Mouse (Mus musculus) spleen, adult 2 months (tissue): ENCODE data around the gene Anapc13. TPM values are rescaled to one million over a fixed set of nuclear protein-coding genes. Genes with fewer than 3 reads are reported as not detected.

ENCODE experiments used
- DNase-seq, 2 experiments: peaks; one replicate each; pipeline versions ENCODE4 v3.0.0 to v3.0.0-alpha.2; 2012 to 2021; ENCODE audit warnings: low spot score in 2 of 2, low read depth in 1 of 2
- H3K27ac ChIP-seq: fragments of 200-500 bp; 2 replicates; pipeline ENCODE4 v1.5.1; 2012; ENCODE audit warnings: low read length, inconsistent platforms; ENCODE audit not compliant: insufficient read depth
- H3K27me3 ChIP-seq: fragments of 200-500 bp; 2 replicates; pipeline ENCODE4 v1.6.1; 2012; ENCODE audit warnings: mild to moderate bottlenecking, moderate library complexity, low read length, inconsistent platforms; ENCODE audit not compliant: control insufficient read depth, insufficient read depth
- H3K36me3 ChIP-seq: fragments of 200-500 bp; 2 replicates; pipeline ENCODE4 v1.6.1; 2012; ENCODE audit warnings: mild to moderate bottlenecking, low read length, inconsistent platforms; ENCODE audit not compliant: control insufficient read depth, insufficient read depth
- H3K4me1 ChIP-seq: fragments of 200-500 bp; 2 replicates; pipeline ENCODE4 v1.6.1; 2011; ENCODE audit warnings: inconsistent platforms; ENCODE audit not compliant: control insufficient read depth, insufficient read depth, insufficient read length
- H3K4me3 ChIP-seq: fragments of 200-500 bp; 2 replicates; pipeline ENCODE4 v1.5.1; 2011; ENCODE audit warnings: mild to moderate bottlenecking, inconsistent platforms; ENCODE audit not compliant: insufficient read depth, insufficient read length; ENCODE audit errors: extremely low read depth
- CTCF ChIP-seq: fragments of 200-500 bp; IDR thresholded peaks from 2 replicates; pipeline ENCODE4 v1.5.1; 2011; ENCODE audit warnings: mild to moderate bottlenecking, inconsistent platforms; ENCODE audit not compliant: insufficient read depth, insufficient read length, insufficient replicate concordance; ENCODE audit errors: extremely low read depth
- POLR2A ChIP-seq: fragments of 200-500 bp; IDR thresholded peaks from 2 replicates; pipeline ENCODE4 v1.6.1; 2011; ENCODE audit warnings: low read depth, low read length, inconsistent platforms
- WGBS: fragments of 180-500 bp; shearing (Covaris S2); methylation state at CpG from one replicate; pipeline ENCODE4 v1.1.7; 2018; 5-methylcytosine and 5-hydroxymethylcytosine counted together
- polyA plus RNA-seq: library from polyadenylated mRNA; depleted of rRNA; stranded (reverse); fragments of >200 nt; gene quantifications from 2 replicates; pipeline ENCODE4 v1.2.3, GENCODE M21; 2012

Anapc13 gene
- polyA plus RNA-seq, 1 experiment = 34.1 TPM

- Histone ChIP-seq H3K27me3 (no peaks in the 10 kb centered on the region), H3K4me3 (no peak overlapping the region), H3K4me1 (peaks cover 2% of the 10 kb centered on the region), H3K36me3 (no peaks in the 10 kb centered on the region; the same call in 1 of the 2 replicates), H3K27ac (no peak overlapping the region)
- 76% methylated on average over 5 of the region's 5 CpGs for WGBS
- TF ChIP-seq POLR2A (no peak), CTCF (no peak)
- no peak for DNase-seq
Observed at GRCm38 (mm10) chr9:102621385-102621784, 4.7 kb upstream of the Anapc13 start.

GRCm38 (mm10) chr9:102622192-102622857 lies 3.8 kb upstream of the Anapc13 start:
- peak overlapping the region; percentile 2; the same call in 1 of the 2 replicates for H3K27ac ChIP-seq
- no peak overlapping the region for H3K4me3 ChIP-seq
- no peaks in the 10 kb centered on the region; the same call in 1 of the 2 replicates for H3K36me3 ChIP-seq
- TF ChIP-seq POLR2A (no peak), CTCF (no peak)
- H3K4me1 ChIP-seq = peaks cover 8% of the 10 kb centered on the region
- 34% methylated on average over 5 of the region's 5 CpGs for WGBS
- DNase-seq = peak; percentile 41 to 46
- H3K27me3 ChIP-seq = no peaks in the 10 kb centered on the region

- Histone ChIP-seq H3K27me3 (no peaks in the 10 kb centered on the region), H3K4me1 (peaks cover 8% of the 10 kb centered on the region), H3K27ac (peak overlapping the region; percentile 2; the same call in 1 of the 2 replicates), H3K36me3 (no peaks in the 10 kb centered on the region; the same call in 1 of the 2 replicates), H3K4me3 (no peak overlapping the region)
- no peak for DNase-seq
- 82% methylated on average over 6 of the region's 6 CpGs for WGBS
- no peak for TF ChIP-seq CTCF
- no peak for TF ChIP-seq POLR2A
Observed at GRCm38 (mm10) chr9:102622876-102623275, 3.2 kb upstream of the Anapc13 start.

GRCm38 (mm10) chr9:102623581-102623980 lies 2.5 kb upstream of the Anapc13 start:
- H3K4me3 ChIP-seq = no peak overlapping the region
- peaks cover 8% of the 10 kb centered on the region for H3K4me1 ChIP-seq
- no peaks in the 10 kb centered on the region for H3K27me3 ChIP-seq
- WGBS = 95% methylated on average over 7 of the region's 7 CpGs
- TF ChIP-seq POLR2A (no peak), CTCF (no peak)
- H3K36me3 ChIP-seq = no peaks in the 10 kb centered on the region
- no peak overlapping the region for H3K27ac ChIP-seq
- DNase-seq = no peak

GRCm38 (mm10) chr9:102625401-102625982 lies 604 bp upstream of the Anapc13 start:
- H3K27ac ChIP-seq = peak overlapping the region; percentile 92
- H3K36me3 ChIP-seq = 0 out of 2 replicates have a peak, but pooled peaks cover 2% of the 10 kb centered on the region
- under 1% methylated on average over 27 of the region's 27 CpGs for WGBS
- DNase-seq = peak in 1 of 2 experiments; percentile 11
- H3K4me1 ChIP-seq = peaks cover 8% of the 10 kb centered on the region
- no peaks in the 10 kb centered on the region for H3K27me3 ChIP-seq
- TF ChIP-seq CTCF (no peak), POLR2A (no peak)
- H3K4me3 ChIP-seq = peak overlapping the region; percentile 62

GRCm38 (mm10) chr9:102626839-102627225 lies 736 bp downstream of the Anapc13 start:
- H3K36me3 ChIP-seq = 0 out of 2 replicates have a peak, but pooled peaks cover 2% of the 10 kb centered on the region
- H3K4me1 ChIP-seq = peaks cover 8% of the 10 kb centered on the region
- no peaks in the 10 kb centered on the region for H3K27me3 ChIP-seq
- H3K4me3 ChIP-seq = peak overlapping the region; percentile 62
- no peak for TF ChIP-seq POLR2A
- TF ChIP-seq CTCF = no peak
- peak overlapping the region; percentile 92 for H3K27ac ChIP-seq
- no peak for DNase-seq
- 1% methylated on average over 9 of the region's 9 CpGs for WGBS

GRCm38 (mm10) chr9:102627442-102627841 lies 1.3 kb downstream of the Anapc13 start:
- no peak overlapping the region for H3K27ac ChIP-seq
- H3K36me3 ChIP-seq = 0 out of 2 replicates have a peak, but pooled peaks cover 2% of the 10 kb centered on the region
- DNase-seq = no peak
- H3K4me3 ChIP-seq = no peak overlapping the region
- WGBS = 89% methylated on average over 7 of the region's 7 CpGs
- TF ChIP-seq CTCF (no peak), POLR2A (no peak)
- H3K27me3 ChIP-seq = no peaks in the 10 kb centered on the region
- peaks cover 10% of the 10 kb centered on the region for H3K4me1 ChIP-seq
